Mouse (Mus musculus) bone marrow, adult 2 months (tissue): ENCODE results near the gene Gsdmc3. TPM values are rescaled to one million over a fixed set of nuclear protein-coding genes. Genes with fewer than 3 reads are reported as not detected.
"Not testable (repeated sequence)": the region's sequence is repeated elsewhere in the genome, so short reads cannot be mapped to it uniquely, and the experiment has no call there.

Source experiments
- H3K27ac ChIP-seq: fragments of 200-500 bp; 2 replicates; pipeline ENCODE4 v1.5.1; 2012; ENCODE audit warnings: low read depth, mild to moderate bottlenecking, control low read depth, inconsistent platforms, low read length; ENCODE audit not compliant: control insufficient read depth, poor library complexity, insufficient read depth
- H3K4me1 ChIP-seq: fragments of 200-500 bp; 2 replicates; pipeline ENCODE4 v1.6.1; 2011; ENCODE audit warnings: low read length; ENCODE audit not compliant: control insufficient read depth, insufficient read depth
- H3K4me3 ChIP-seq: fragments of 200-500 bp; replicated peaks from 2 replicates; pipeline ENCODE3; 2011; ENCODE audit warnings: mild to moderate bottlenecking, low read depth, low read length, control low read depth; ENCODE audit not compliant: control insufficient read depth
- CTCF ChIP-seq: fragments of 200-500 bp; IDR thresholded peaks from 2 replicates; pipeline ENCODE4 v1.5.1; 2011; ENCODE audit warnings: low read length, control low read depth; ENCODE audit not compliant: control insufficient read depth, insufficient read depth
- WGBS: fragments of 180-500 bp; shearing (Covaris S2); methylation state at CpG from one replicate; pipeline ENCODE4 v1.1.7; 2018; 5-methylcytosine and 5-hydroxymethylcytosine counted together
- polyA plus RNA-seq: library from polyadenylated mRNA; stranded (reverse); fragments of >200 nt; gene quantifications from 2 replicates; pipeline ENCODE4 v1.2.4, GENCODE M21; 2011; ENCODE audit warnings: low replicate concordance; ENCODE audit not compliant: missing spikeins, insufficient read depth, insufficient read length

Gene Gsdmc3
- polyA plus RNA-seq, 1 experiment: not detected

DNA sequence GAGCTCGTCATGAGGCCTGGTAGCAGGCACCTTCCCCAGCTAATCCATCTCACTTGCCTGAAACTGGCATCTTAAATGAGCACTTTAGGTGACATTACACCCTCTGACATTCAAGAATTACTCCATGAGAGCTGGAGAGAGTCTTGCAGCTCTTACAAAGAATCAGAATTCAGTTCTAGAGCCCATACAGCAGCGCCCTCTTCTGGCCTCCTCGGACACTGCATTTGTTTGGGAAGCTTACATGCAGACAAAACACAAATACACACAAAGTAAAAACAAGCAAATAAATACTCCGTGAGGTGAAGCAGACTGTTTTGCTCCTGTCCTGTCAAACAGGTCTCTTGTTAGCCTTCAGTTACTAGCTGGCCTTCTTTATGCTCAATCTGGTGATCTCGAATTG is 16.4 kb downstream of the Gsdmc3 start:
- WGBS: 40% methylated on average over 5 of the region's 5 CpGs
- peak; percentile 26 for TF ChIP-seq CTCF
- not testable (repeated sequence) for H3K27ac ChIP-seq, H3K4me3 ChIP-seq, H3K4me1 ChIP-seq

Other genes starting within 250 kb of the Gsdmc3 start
- gene Gsdmc2, start 33.4 kb downstream of the Gsdmc3 start, polyA plus RNA-seq: not detected in 2 replicates
- not detected in 2 replicates for gene Gsdmc4, start 33.7 kb upstream of the Gsdmc3 start, polyA plus RNA-seq
- 32.8 and 51.2 TPM in 2 replicates for gene Fam49b, start 181.9 kb upstream of the Gsdmc3 start, polyA plus RNA-seq